Mouse (Mus musculus) neural tube, embryonic 14.5 days (tissue): ENCODE data around the gene Cdk12. TPM values are rescaled to one million over a fixed set of nuclear protein-coding genes. Genes with fewer than 3 reads are reported as not detected.

ENCODE experiments used
- ATAC-seq: fragments of 200-750 bp; cut with Nextera tagmentation; 2 replicates; pipeline ENCODE4 v1.8.0; 2017; ENCODE audit warnings: low read depth, mild to moderate bottlenecking, moderate TSS enrichment, moderate library complexity
- H3K27ac ChIP-seq: fragments of 300-500 bp; sonication (generic); 2 replicates; pipeline ENCODE4 v1.5.1; 2014; ENCODE audit warnings: low read depth, mild to moderate bottlenecking, control low read depth, low read length, moderate library complexity, mixed read lengths
- H3K27me3 ChIP-seq: fragments of 300-500 bp; sonication (generic); 2 replicates; pipeline ENCODE4 v1.6.1; 2014; ENCODE audit warnings: low read length; ENCODE audit not compliant: control insufficient read depth, insufficient read depth
- H3K36me3 ChIP-seq: fragments of 300-500 bp; sonication (generic); 2 replicates; pipeline ENCODE4 v1.6.1; 2014; ENCODE audit warnings: low read length, mixed read lengths; ENCODE audit not compliant: control insufficient read depth, insufficient read depth
- H3K4me1 ChIP-seq: fragments of 300-500 bp; sonication (generic); 2 replicates; pipeline ENCODE4 v1.6.1; 2014; ENCODE audit warnings: low read length; ENCODE audit not compliant: control insufficient read depth, insufficient read depth
- H3K4me2 ChIP-seq: fragments of 300-500 bp; sonication (generic); 2 replicates; pipeline ENCODE4 v1.6.1; 2014; ENCODE audit warnings: mild to moderate bottlenecking, low read depth, low read length, control low read depth
- H3K4me3 ChIP-seq: fragments of 300-500 bp; sonication (generic); 2 replicates; pipeline ENCODE4 v1.5.1; 2014; ENCODE audit warnings: low read depth, low read length, control low read depth, mixed read lengths
- H3K9ac ChIP-seq: fragments of 300-500 bp; sonication (generic); replicated peaks from 2 replicates; pipeline ENCODE4 v1.6.1; 2014; ENCODE audit warnings: low read depth, mild to moderate bottlenecking, control low read depth, low read length, mixed read lengths
- H3K9me3 ChIP-seq: fragments of 300-500 bp; sonication (generic); 2 replicates; pipeline ENCODE4 v1.6.1; 2016; ENCODE audit warnings: low read length; ENCODE audit not compliant: control insufficient read depth
- WGBS: fragments of 180-500 bp; shearing (Covaris S2); extraction: QIAGEN DNeasy Blood & Tissue Kit; methylation state at CpG from one replicate; pipeline ENCODE4 v1.1.7; 2014; 5-methylcytosine and 5-hydroxymethylcytosine counted together
- polyA plus RNA-seq: library from polyadenylated mRNA; unstranded; fragments of >200 nt; fragmentation: Nextera tagmentation; extraction: Ambion mirVana; gene quantifications from 2 replicates; pipeline ENCODE4 v1.2.1, GENCODE M21; 2014

Gene Cdk12
- polyA plus RNA-seq, 1 experiment from 2014 or later = 11.3 TPM

GRCm38 (mm10) chr11:98294188-98295012, 91.5 kb downstream of the Cdk12 start:
- peaks cover 37% of the 10 kb centered on the region for H3K4me1 ChIP-seq
- no peaks in the 10 kb centered on the region for H3K9me3 ChIP-seq

GRCm38 (mm10) chr11:98295013-98295585, 92.2 kb downstream of the Cdk12 start:
- Histone ChIP-seq H3K27ac (peak overlapping the region; percentile 71), H3K4me3 (peak overlapping the region; percentile 58), H3K9me3 (no peaks in the 10 kb centered on the region), H3K27me3 (no peaks in the 10 kb centered on the region), H3K4me1 (peaks cover 32% of the 10 kb centered on the region), H3K9ac (peak overlapping the region; percentile 75), H3K4me2 (peak overlapping the region; percentile 78), H3K36me3 (no peaks in the 10 kb centered on the region)
- no peak for ATAC-seq
- 4% methylated on average over 9 of the region's 9 CpGs for WGBS

More at GRCm38 (mm10) chr11:98294188-98295012, 91.5 kb downstream of the Cdk12 start:
- Histone ChIP-seq H3K9ac (peak overlapping the region; percentile 75), H3K4me3 (peak overlapping the region; percentile 58), H3K27me3 (no peaks in the 10 kb centered on the region), H3K27ac (peak overlapping the region; percentile 71), H3K36me3 (no peaks in the 10 kb centered on the region), H3K4me2 (peak overlapping the region; percentile 78)
- ATAC-seq = peak; percentile 77
- WGBS = 2% methylated on average over 56 of the region's 58 CpGs

- Histone ChIP-seq H3K36me3 (no peaks in the 10 kb centered on the region), H3K4me1 (peaks cover 23% of the 10 kb centered on the region), H3K4me2 (no peak overlapping the region), H3K27me3 (no peaks in the 10 kb centered on the region), H3K27ac (no peak overlapping the region), H3K9ac (no peak overlapping the region), H3K9me3 (no peaks in the 10 kb centered on the region), H3K4me3 (no peak overlapping the region)
- no peak for ATAC-seq
- WGBS = 1% methylated on average over 5 of the region's 5 CpGs
Observed at GRCm38 (mm10) chr11:98296277-98296676, 93.4 kb downstream of the Cdk12 start.

GRCm38 (mm10) chr11:98296916-98297315, 94.1 kb downstream of the Cdk12 start:
- H3K9ac ChIP-seq = no peak overlapping the region
- peaks cover 23% of the 10 kb centered on the region for H3K4me1 ChIP-seq
- no peaks in the 10 kb centered on the region for H3K9me3 ChIP-seq

DNA sequence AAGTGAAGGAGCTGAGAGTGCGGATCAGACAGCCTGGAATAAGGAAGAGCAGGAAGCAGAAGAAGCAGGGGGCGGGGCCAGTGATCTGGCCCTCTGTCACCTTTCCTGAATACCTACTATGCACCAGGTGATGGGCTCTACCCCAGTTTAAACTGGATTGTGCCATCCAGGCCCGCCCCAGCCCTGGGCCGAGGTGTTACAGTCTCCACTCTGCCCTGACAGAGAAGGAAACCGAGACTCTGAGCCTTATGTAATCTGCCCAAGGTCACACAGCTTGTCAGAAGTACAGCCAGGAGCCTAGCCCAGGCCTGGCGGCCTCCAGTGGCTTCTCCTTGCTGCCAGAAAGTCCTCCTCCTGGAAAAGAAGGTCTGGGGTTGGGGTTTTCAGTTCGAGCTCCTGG, 94.9 kb downstream of the Cdk12 start:
- no peaks in the 10 kb centered on the region for H3K36me3 ChIP-seq
- ATAC-seq = no peak
- no peaks in the 10 kb centered on the region for H3K9me3 ChIP-seq
- H3K4me1 ChIP-seq = peaks cover 23% of the 10 kb centered on the region
- H3K4me3 ChIP-seq = no peak overlapping the region
- no peak overlapping the region for H3K4me2 ChIP-seq
- WGBS = 27% methylated on average over 7 of the region's 7 CpGs
- no peak overlapping the region for H3K27ac ChIP-seq
- H3K27me3 ChIP-seq = no peaks in the 10 kb centered on the region
- 0 out of 2 replicates have a peak overlapping the region, but pooled peaks have one; percentile 2 for H3K9ac ChIP-seq

More at GRCm38 (mm10) chr11:98296916-98297315, 94.1 kb downstream of the Cdk12 start:
- WGBS = 57% methylated on average over 2 of the region's 2 CpGs
- no peak for ATAC-seq
- Histone ChIP-seq H3K4me3 (no peak overlapping the region), H3K27me3 (no peaks in the 10 kb centered on the region), H3K36me3 (no peaks in the 10 kb centered on the region), H3K4me2 (no peak overlapping the region), H3K27ac (no peak overlapping the region)

GRCm38 (mm10) chr11:98298484-98299205, 95.8 kb downstream of the Cdk12 start:
- no peak for ATAC-seq

DNA sequence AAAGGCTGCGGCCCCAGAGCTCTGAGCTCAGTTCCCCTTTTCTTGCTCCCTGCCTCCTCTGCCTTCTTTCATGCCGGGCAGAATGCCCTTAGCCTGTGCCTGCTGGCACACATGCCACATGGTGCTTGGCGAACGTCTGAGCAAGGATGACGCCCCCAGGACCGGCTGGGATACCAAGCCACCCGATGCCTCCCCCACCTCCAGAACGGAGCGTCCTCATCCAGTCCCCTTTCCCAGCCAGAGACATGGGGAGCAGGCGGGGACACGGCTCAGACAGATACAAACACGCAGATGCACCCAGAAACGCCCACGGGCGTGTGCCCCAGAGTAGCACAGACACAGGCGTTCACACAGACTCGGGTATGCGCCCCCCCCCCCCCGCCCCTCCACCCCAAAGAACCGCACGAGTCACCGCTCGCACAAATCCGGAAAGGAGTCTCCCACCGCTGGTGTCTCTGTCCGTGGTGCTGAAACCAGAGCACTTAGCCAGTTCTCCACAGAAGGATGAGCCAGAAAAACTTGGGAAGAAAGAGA, 111.0 kb downstream of the Cdk12 start:
- H3K36me3 ChIP-seq = no peaks in the 10 kb centered on the region
- no peak overlapping the region for H3K27ac ChIP-seq
- WGBS = 1% methylated on average over 26 of the region's 26 CpGs
- H3K4me2 ChIP-seq = no peak overlapping the region
- no peak overlapping the region for H3K9ac ChIP-seq
- H3K4me1 ChIP-seq = peaks cover 3% of the 10 kb centered on the region; the same call in 1 of the 2 replicates
- H3K4me3 ChIP-seq = no peak overlapping the region
- peaks cover 36% of the 10 kb centered on the region for H3K27me3 ChIP-seq
- no peaks in the 10 kb centered on the region for H3K9me3 ChIP-seq
- ATAC-seq = no peak

More at GRCm38 (mm10) chr11:98298484-98299205, 95.8 kb downstream of the Cdk12 start:
- Histone ChIP-seq H3K36me3 (no peaks in the 10 kb centered on the region), H3K27me3 (no peaks in the 10 kb centered on the region), H3K4me1 (peaks cover 23% of the 10 kb centered on the region), H3K4me3 (no peak overlapping the region), H3K4me2 (no peak overlapping the region), H3K9me3 (no peaks in the 10 kb centered on the region), H3K9ac (no peak overlapping the region), H3K27ac (no peak overlapping the region)
- WGBS = 4% methylated on average over 10 of the region's 10 CpGs

DNA sequence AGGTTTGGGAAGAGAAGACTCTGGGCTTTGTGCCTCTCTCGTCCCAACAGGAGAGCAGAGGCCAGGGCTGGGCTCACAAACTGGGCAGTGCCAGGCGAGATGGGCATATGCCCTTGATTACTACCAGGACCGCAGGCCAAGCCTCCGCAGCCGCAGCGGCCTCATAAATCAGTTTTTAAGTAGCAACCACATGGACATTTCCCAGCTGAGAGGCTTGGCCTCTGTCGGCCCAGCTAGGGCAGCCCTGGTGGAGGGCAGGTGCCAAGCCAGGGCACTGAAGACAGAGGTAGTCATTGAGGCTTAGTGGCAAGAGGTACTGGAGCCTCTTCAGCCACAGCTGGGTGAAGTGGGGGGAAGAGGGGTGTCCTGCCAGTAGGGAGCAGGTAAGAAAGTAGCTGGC, 114.6 kb downstream of the Cdk12 start:
- Histone ChIP-seq H3K9me3 (no peaks in the 10 kb centered on the region), H3K4me3 (no peak overlapping the region), H3K27me3 (peaks cover 40% of the 10 kb centered on the region), H3K9ac (no peak overlapping the region), H3K4me1 (peaks cover 7% of the 10 kb centered on the region; the same call in 1 of the 2 replicates), H3K4me2 (no peak overlapping the region), H3K27ac (no peak overlapping the region), H3K36me3 (no peaks in the 10 kb centered on the region)
- WGBS = 0% methylated on average over 7 of the region's 7 CpGs
- ATAC-seq = no peak
